Mouse (Mus musculus): ENCODE measurements around the gene Kpna6. TPM values are rescaled to one million over a fixed set of nuclear protein-coding genes. Genes with fewer than 3 reads are reported as not detected.

The Kpna6 gene
- polyA plus RNA-seq (2012; rRNA removed): 35.8 and 38.3 TPM in 2 replicates

DNA sequence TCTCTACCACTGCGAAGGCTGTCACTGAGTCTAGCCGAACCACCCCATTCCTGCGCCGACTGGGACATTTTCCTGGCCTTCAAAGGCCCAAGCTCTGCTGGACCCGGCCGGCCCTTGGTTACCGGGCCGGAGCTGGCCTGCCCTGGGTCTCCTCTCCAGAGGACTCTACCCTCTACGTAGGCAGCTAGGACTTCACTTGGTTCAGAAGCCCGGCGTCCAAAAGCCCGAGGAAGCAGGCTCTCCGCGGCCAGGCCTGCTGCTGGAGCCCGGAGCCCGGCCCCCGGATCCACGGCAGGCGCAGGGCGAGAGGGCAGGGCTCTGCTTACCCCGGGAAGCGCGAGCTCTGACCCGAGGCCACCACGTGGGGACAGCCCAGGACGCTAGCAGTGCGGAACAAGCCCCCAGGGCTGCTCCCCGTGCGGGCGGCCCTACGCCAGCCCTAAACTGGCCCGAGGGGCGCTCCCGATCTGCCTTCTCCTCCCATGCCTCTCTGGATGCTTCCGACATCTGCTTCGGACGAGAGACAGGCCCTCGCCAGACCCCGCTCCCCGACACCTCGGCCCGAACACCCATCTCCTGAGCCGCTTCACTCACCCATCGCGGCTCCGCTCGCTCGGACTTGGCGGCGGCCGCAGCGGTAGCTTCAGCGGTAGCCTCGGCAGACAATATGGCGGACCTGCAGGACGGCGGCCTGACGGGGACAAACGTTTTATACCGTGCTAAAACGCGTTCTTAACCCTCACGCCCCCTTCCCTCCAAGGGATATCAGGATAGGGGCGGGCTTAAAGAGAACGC lies at the start of gene Kpna6:
TSS of gene Kpna6 (minus strand) at position 685 of the 795 bp plus-strand sequence.

DNA sequence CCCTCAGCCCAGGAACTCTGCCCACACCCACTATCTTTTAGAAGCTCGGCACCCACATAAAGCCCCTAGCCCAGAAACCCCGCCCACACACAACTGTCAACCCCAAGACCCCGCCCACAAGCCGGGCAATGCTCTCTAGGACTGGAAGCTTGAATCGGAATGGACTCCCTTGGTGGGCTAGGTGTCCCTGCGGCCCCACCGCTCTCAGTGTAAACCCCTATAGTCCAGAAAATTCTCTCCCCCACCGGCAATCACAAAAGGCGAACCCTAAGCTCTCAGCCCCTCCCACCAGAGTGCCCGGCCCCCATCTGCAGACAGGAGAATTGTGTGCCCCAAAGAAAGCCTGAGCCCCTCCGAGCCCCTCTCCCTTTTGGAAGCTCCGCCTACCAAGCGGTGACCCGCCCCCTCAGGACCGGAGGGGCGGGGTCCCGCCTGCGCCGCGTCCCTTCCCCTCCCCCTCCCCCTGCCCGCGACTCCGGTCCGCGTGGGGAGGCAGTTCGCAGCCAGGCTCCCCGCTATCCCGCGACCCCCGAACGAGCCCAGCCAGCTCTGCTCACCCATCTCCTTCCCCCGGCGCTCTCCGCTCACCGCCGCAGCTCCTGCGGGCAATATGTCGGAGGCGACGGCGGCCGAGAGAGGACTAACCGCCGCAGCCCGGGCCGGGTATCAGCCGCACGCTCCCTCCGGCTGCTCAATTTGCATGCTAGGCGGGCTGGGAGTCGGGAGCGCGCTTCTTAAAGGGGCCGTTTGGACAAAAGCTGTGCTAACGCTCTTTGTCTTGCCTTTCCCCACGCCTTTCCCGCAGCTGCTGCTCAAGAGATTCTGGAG lies 23.8 kb upstream of the Kpna6 start, which contains the start of gene Tmem39b:
TSS of gene Tmem39b (minus strand) at position 681 of the 828 bp plus-strand sequence.

DNA sequence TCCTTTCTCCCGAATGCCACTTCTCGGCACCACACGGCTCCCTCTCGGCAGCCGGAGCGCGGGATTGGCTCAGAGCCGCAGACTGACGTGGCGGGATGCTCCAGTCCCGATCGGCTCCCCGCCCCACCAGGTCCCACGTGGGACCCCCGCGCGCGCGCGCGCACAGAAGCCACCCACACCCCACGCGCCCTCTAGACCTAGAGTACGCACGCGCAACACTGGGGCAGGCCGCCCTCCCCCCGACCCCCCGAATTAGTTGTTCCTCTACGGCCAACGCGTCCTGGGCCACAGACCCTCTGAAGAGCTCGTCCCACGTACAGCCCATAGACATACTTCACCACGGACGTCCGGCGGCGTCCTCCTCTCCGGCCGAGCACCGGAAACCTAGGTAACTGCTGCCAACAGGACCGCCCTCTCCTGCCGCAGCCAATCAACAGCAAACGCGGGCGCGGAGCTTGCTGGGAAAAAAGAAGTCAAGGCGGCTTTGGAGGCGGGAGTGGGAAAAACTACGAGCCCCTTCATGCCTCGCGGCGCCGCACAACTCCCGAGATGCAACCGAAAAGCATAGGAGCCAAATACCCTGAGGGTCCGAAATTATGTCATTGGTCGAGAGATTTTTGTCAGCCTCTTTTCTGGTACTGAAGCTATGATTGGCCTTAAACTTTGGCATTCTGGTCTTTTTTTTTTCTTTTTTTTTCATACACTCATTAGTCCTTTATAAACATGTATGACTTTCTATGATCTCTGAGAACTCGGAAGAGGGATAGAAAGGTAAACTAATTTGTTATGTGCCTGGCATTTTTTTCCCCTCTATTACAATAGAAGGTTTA lies 31.7 kb downstream of the Kpna6 start, which contains the start of gene Txlna:
TSS of gene Txlna (minus strand) at position 428 of the 830 bp plus-strand sequence.

DNA sequence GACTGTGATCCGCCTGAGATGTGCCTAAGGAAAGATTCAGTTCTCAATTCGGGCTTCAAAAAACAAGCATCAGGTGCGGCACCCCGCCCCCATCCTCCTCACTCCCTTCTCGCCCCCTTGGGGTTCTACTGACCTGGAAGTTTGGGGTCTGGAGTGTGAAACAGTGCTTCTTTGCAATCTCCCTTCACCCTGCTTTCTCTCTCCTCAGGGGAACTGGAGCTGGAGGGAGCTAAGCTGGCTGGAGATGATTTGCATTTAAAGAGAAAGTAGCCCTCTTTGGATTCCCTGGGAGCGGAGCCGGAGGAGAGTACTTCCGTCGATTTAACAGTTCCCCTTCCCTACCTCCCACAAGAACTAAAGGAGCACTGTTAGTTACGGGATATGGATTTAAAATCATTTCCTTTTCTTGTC lies 48.9 kb downstream of the Kpna6 start, which contains the start of gene Ccdc28b:
TSS of gene Ccdc28b (minus strand) at position 267 of the 411 bp plus-strand sequence.

DNA sequence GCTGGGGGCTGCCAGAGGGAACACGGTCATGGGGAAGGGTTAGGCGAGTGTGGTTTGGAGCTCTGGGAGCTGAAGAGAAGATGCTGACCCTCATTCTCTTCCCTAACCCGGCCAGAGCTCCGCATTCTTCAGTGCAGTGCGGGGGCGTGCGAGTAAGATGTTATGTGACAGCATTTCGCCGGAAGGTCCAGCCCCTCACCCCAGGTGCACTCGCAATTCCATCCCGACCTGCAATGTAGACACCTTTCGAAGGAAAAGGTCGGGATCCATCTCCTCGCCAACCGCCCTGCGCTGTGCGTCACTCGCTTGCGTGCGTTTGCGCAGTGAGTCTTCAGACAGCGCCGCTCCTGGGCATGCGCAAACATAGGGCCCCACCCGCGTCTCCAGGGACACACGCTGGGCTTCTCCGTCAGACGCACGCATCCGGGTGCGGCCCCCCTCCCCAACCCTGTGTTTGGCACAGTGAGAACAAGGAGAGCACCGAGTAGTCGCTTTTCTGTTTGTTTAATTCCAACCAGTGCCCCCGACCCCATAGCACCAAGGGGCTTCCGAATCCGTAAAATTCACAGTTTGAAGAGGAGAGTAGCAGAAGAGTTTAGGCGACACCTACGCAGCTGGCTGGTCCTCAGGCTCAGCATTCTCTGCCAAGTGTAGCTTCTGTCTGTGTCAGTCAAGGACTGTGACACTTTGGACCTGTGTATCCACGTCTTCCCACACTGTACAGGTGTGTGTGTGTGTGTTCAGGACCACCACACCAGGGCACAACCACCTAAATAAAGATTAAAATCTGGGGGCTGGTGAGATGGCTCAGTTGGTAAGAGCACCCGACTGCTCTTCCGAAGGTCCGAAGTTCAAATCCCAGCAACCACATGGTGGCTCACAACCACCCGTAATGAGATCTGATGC lies 53.5 kb downstream of the Kpna6 start, which contains the start of gene Iqcc:
TSS of gene Iqcc (minus strand) at position 314 of the 906 bp plus-strand sequence.

DNA sequence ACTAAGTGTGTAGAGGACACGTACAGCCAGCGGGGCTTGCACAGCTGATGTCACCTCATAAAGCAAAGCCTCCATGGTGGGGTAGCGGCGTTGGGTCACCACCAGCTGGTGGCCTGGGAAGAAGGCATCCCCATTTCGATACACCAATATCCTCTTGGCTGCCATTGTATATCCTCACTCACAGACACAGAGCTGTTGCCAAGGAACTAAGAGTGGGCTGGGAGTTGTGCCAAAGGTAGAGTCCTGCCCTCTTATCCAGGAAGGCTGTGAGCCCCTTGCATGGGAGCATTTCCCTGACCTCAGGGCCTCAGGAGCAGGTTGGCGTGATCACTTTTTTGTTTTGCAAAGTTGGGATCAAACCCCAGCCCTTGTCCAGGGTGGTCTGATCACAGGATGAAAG lies 58.5 kb downstream of the Kpna6 start, which contains the start of gene Dcdc2b:
TSS of gene Dcdc2b (minus strand) at position 165 of the 400 bp plus-strand sequence.

DNA sequence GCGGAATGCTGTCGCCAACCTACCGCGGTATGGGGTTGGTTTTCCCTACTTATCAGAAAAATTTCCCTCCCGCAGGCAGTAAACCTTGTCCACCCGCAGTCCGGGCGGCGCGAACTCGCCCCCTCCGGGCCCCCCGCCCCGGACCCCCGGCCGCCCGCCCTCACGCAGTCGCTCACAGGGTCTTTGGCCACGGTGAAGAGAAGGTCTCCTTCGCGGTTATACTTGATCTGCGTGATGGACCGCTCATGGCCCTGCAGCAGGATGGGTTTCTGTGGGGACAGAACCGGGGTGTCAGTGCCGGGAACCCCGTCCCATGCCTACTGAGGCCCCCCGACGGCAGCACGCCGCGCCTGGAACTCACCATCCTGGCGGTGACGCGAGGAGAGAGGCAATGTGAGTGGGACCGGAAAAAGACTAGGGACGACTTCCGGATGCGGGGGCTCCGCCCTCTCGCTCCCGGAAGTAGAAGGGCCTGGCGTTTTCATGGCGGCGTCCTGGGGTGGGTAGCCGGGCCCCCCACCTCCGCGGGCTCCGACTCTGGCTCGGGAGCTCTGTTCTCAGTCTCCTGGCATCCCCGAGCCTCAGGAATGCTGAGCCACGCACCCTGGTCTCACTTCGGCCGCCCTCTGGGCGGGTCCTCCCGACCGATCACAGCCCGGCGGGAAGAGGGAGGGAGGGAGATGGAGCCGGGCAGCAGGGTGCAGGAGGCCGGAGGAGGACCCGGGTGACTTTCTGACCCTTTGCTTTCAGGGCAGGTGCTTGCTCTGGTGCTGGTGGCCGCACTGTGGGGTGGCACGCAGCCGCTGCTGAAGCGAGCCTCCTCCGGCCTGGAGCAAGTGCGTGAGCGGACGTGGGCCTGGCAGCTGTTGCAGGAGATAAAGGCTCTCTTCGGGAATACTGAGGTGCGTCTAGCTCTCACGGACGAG lies 72.1 kb downstream of the Kpna6 start, which contains the start of the genes Eif3i and Tmem234:
TSS of gene Eif3i (minus strand) at position 416 of the 926 bp plus-strand sequence.
TSS of gene Tmem234 (plus strand) at position 436 of the 926 bp plus-strand sequence.

Other genes with a start within 250 kb of the Kpna6 start
- gene Zbtb8b, start 231.9 kb downstream of the Kpna6 start, polyA plus RNA-seq (2012; rRNA removed): 5.6 and 6.8 TPM in 2 replicates
- 28.6 and 30.8 TPM in 2 replicates for gene Bsdc1, start 211.2 kb downstream of the Kpna6 start, polyA plus RNA-seq (2012; rRNA removed)
- gene Tssk3, start 181.7 kb downstream of the Kpna6 start, polyA plus RNA-seq (2012; rRNA removed): 0.14 and 0.18 TPM in 2 replicates
- gene Fam229a, start 181.6 kb downstream of the Kpna6 start, polyA plus RNA-seq (2012; rRNA removed): 0.26 TPM in 1 of 2 replicates, not detected in the other
- gene Marcksl1, start 159.2 kb downstream of the Kpna6 start, polyA plus RNA-seq (2012; rRNA removed): 1,353 and 1,492 TPM in 2 replicates
- gene Hdac1, start 130.1 kb downstream of the Kpna6 start, polyA plus RNA-seq (2012; rRNA removed): 147 and 152 TPM in 2 replicates
- gene Lck, start 99.1 kb downstream of the Kpna6 start, polyA plus RNA-seq (2012; rRNA removed): 9.5 TPM in 2 replicates
- 0.92 and 2.0 TPM in 2 replicates for gene Fam167b, start 94.2 kb downstream of the Kpna6 start, polyA plus RNA-seq (2012; rRNA removed)
- 314 and 322 TPM in 2 replicates for gene Eif3i, start 72.1 kb downstream of the Kpna6 start, polyA plus RNA-seq (2012; rRNA removed)
- 153 and 164 TPM in 2 replicates for gene Tmem234, start 72.1 kb downstream of the Kpna6 start, polyA plus RNA-seq (2012; rRNA removed)
- 5.1 and 5.3 TPM in 2 replicates for gene Dcdc2b, start 58.5 kb downstream of the Kpna6 start, polyA plus RNA-seq (2012; rRNA removed)
- gene Iqcc, start 53.7 kb downstream of the Kpna6 start, polyA plus RNA-seq (2012; rRNA removed): 34.5 and 37.2 TPM in 2 replicates
- 126 TPM in 2 replicates for gene Ccdc28b, start 48.8 kb downstream of the Kpna6 start, polyA plus RNA-seq (2012; rRNA removed)
- 60.4 and 65.8 TPM in 2 replicates for gene Txlna, start 31.7 kb downstream of the Kpna6 start, polyA plus RNA-seq (2012; rRNA removed)
- 52.7 and 53.0 TPM in 2 replicates for gene Tmem39b, start 24.1 kb upstream of the Kpna6 start, polyA plus RNA-seq (2012; rRNA removed)
- 97.4 and 97.6 TPM in 2 replicates for gene Khdrbs1, start 69.5 kb upstream of the Kpna6 start, polyA plus RNA-seq (2012; rRNA removed)
- 87.5 and 88.2 TPM in 2 replicates for gene Ptp4a2, start 138.5 kb upstream of the Kpna6 start, polyA plus RNA-seq (2012; rRNA removed)

Data from central nervous system, embryonic 14 days (tissue).